Mouse (Mus musculus): ENCODE data around the gene Pcgf2.
A peak's percentile ranks its signal among the peaks of the same experiment; 100 is the strongest.
"Not testable (repeated sequence)": the region's sequence is repeated elsewhere in the genome, so short reads cannot be mapped to it uniquely, and the experiment has no call there.

Pcgf2 gene

DNA sequence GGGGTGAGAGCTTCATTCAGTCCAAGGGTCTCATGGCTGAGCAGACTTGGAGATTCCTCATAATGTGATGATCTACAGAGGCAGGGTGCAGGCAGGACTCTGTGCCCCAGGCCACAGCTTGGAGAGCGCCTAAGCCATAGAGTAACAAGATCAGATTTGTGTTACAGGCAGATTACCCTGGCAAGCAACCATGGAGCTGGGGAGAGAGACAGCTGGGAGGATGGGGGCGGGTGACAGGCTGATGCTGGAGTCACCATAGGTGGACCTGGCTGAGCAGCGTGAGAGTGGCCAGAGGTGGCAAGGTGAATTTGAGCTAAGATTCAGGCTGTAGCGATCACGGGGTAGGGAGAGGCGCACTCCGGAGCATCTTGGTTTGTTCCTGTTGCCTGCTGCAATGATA lies 32.1 kb downstream of the Pcgf2 start:
- DNase-seq: no peak

DNA sequence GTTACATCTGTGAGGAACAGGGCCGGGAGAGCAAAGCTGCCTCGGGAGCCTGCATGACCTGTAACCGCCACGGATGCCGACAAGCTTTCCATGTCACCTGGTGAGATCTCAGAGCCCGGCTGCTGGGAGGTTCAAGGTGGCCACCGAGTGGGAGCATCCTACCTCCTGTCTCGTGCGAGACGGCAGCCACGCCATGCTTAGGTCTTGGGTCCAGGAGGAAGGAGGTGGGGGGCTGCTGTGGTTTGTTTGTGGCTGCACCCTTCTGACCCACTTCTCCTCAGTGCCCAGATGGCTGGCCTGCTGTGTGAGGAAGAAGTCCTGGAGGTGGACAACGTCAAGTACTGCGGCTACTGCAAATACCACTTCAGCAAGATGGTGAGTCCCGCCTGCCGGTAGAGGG lies 33.5 kb downstream of the Pcgf2 start:
- no peak for DNase-seq

DNA sequence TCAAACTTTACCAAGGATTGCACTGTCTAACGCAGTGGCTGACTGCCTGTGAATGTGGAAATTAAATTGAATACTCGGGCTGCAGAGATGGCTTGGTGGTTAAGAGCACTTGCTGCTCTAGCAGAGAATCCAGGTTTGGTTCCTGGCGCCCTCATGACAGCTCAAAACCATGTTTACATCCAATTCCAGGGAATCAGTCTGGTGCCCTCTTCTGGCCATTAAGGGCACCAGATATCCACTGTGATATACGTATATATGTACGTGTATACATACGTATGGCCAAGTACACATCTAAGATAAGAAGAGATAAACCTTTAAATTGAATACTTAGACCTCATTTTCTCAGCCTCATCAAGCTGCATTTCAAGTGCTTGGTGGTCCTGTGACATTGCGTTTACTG lies 34.1 kb downstream of the Pcgf2 start:
- DNase-seq: no peak

DNA sequence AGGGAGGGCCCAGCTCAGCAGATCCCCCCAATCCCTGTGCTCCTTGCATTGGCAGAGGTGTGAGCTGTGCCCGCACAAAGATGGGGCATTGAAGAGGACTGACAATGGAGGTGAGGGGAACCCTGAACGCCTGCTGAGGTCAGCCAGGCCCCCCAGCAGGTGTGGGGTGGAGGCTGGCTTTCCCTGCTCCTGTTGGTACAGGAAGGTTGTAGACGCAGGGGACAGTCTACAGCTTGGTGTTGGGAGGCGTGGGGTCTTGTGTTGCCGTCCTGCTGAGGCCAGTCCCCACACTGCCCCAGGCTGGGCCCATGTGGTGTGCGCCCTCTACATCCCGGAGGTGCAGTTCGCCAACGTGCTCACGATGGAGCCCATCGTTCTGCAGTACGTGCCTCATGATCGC lies 34.9 kb downstream of the Pcgf2 start:
- no peak for DNase-seq

DNA sequence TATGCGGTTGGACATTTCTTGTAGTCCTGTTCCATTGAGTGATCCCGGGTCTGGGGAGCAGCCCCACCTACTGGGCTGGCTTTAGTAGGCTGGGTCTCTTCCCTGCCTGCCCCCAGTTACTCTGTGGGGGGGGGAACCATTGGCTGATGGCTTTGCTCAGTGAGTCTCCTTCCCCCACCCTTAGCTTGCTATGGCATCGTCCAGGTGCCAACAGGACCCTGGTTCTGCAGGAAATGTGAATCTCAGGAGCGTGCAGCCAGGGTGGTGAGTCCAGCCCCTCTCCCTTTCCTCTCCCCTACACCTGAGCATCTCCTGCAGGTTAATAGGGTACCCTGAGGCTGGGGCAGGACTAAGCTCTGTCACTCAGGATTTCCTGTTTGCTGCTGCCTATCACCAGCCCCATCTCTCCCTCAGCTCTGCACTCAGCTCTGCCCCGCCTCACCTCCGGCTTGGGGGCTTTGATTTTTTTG lies 35.5 kb downstream of the Pcgf2 start:
- no peak for DNase-seq

DNA sequence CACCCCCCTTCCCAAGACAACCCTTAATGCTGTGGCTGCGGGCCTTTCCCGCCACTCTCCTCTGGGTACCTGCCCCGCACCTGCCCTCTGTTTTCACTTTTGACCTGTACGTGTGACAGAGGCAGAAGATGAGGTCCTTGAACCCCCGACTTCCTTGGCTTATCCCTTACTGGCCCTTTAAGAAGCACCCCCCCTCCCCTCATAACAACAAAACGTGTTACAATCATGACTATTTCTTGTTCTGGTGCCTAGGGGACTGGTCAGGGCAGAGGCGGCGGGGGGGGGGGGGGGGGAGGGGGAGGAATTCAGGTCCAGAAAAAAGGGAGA lies 36.0 kb downstream of the Pcgf2 start:
- DNase-seq: peak in 1 of 2 experiments; percentile 34

DNA sequence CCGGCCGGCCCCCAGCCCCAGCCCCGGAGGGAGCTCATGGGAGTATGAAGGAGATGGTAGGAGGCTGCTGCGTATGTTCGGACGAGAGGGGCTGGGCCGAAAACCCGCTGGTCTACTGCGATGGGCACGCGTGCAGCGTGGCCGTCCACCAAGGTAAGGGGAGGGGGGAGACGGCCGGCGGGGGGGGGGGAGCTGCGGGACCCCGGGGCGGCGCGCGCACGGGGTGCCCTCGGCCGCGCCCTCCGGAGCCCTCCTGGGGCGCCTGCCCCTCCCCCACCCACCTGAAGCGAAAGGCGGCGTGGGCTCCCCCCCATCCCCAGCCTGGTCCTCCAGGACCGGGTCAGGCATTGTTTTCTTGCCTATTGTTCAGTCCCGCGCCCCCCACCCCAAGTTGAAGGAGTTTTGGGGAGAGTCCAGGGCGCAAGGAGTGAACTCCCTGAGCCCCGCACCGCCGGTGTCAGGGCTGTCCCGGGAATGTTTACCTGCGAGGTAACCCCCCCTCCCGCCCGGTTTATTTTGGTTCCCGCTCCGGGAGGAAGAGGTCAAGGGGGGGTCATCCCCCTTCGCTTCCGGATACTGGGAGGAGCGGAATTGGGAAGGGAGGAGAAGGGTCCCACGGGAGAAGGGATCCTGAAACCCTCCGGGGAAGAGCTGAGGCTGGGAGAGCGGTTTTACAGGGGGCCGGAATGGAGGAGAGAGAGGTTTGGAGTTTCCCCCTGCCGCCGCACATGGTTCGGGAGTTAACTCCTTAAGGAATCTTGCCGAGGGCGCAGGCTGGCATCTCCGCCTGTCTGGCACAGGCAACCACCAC lies 36.6 kb downstream of the Pcgf2 start:
- DNase-seq: peak in 1 of 2 experiments; percentile 51

DNA sequence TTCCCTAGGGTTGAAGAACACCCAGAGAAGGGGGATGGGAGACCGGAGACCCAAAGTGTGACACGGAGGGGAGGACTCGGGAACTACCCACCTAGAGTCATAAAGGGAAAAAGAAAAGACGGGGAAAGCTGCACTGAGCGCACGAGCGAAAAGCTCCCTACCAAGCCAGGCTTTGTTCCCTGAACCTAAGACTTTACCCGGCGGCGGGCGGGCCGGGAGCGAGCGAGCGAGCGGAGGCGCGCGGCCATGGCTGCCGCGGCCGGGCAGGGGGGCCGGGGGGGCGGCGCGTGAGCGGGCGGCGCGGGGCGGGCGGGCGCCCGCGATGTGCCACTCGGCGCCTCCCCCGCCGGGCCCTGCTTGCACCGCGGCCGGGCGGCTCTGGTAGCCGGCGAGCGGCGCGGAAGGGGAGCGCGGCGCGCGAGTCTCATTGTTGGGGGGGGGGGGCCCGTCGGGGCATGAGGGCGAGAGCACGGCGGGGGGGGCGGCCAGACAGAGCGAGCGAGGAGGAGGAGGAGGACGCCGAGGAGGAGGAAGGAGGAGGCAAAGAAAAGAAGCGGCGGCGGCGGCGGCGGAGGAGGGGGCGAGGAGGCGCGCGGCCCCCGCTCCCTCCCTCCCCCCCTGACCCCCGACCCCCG lies 37.3 kb downstream of the Pcgf2 start, which contains the start of gene Mllt6:
Mllt6 (plus strand) TSS at position 522 of the 635 bp plus-strand sequence.
- DNase-seq: peak; percentile 54 to 71

DNA sequence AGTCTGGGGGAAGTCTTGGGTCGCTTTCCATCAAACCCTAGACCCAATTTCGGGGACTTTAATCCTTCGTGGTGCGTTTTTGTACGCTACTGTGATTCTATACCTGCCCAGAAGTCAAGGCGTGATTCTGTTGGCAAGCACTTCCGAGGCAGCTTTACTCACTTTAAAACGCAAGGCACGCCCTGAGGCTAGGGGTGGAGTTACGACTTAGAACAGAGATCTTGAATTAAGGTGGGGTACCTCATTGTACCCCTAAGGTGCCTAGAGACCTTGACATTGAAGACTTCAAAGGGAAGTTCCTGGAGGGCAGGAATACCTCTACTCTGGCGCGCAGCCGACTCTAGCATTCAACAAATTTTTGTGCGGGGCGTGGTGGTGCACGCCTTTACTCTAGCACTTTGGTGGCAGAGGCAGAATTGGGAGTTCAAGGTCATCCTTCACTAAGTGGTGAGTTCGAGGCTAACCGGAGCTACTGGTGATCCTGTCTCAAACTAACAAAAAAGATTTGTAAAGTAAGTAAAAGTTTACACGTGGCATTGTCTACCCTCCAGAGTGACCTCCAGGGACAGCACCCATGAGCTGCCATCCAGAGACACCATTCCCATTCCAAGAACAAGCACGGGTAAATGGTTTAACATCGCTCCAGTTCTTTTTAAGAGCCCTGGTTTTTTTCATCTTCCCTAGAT lies 37.9 kb downstream of the Pcgf2 start:
- peak in 1 of 2 experiments; percentile 59 for DNase-seq

DNA sequence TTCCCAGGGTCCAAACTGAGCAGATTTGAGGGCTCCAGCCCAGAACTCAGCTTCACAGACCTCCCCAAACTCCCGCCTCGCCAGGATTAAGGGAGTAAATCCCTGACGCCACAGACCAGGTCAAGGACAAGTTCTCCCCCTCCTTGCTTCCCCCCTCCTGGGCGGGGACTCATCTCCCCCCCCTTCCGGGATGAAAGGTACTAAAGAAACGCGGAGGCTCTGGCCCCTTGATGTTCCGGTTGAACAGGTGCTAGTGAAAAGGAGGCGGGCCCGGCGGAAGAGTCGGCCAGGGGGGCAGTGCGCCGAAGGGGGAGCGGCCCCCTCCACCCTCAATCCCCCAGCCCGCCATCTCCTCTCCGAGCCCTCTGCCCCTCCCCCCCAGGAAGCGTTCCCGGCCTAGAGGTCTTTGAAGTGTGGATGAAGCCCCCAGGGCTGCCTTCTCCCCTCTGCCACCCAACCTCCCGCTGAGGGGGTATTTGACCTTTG lies 38.6 kb downstream of the Pcgf2 start:
- DNase-seq: peak; percentile 78 to 80

DNA sequence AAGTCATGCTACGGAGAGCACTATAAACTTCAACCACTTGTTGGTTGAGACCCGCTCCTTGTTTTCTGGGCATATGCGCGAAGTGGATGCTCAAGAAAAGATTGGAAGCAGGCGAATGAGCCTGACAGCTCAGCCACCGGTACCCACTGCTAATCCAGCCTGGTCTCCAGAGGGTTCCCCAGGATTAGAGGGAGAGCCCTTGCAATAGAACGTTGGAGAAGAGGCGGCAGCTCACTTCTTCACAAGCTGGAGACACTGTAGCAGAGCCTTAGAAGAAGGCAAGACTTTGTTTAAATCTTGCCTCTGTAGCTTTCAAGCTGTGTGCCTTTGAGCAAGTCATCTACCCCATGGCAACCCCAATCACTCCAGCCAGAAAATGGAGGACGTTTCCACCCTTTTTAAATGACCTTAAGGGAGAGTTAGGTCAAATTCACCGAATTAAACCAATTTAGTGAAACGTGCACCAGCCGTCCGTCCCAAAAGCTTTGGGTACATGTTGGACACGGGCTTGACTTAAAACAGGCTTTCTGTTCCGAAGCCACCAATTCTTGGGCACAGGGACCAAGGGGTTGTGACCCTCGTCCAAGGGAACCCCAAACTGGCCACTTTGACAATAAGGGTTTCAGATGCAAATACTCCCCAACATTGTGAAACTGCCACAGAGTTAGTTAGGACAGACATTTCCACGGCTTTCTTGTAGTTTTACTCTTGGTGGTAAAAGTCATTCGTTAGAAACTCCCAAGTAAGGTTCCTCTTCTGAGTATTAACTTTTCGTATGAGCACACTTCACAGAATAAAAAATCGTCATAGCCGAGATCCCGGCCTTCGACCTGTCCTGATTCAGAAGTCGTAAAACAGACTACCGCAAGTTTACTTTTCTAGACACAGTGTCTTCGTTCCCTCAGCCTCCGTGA lies 39.3 kb downstream of the Pcgf2 start:
- DNase-seq: peak in 1 of 2 experiments; percentile 38

DNA sequence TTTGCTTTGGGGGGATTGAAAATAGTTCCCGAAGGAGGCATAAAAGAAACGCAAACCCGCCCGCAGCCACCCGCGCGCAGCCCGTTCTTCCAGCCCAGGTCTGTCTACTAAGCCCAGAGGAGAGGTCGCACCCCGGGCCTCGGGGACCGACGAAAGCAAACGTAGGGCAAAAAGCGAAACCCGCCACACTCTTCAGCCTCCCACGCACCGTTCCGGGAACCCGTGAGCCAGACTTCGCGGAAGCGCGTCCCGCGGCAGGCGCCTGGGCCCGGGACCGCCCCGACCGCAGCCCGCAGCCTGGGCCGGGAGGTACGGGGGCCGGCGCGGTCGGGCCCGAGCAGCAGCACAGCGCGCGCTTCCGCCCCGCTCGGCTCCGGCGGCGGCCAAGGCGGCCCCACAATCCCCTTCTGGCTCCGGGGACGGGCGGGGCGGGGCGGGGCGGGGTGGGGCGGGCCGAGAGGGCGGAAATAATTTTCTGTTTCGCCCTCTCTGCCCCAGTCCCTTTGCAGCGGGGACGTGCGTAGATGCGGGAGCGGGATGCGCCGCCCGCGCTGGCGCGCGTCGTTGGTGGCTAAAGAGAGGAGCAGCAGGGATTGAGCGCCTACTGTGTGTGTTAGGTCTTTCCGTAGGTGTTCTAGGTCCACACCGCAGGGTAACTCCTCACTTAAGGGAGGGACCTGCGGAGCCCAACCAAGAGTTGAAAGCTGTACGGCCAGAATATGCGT lies 40.1 kb downstream of the Pcgf2 start:
- peak; percentile 75 to 76 for DNase-seq

DNA sequence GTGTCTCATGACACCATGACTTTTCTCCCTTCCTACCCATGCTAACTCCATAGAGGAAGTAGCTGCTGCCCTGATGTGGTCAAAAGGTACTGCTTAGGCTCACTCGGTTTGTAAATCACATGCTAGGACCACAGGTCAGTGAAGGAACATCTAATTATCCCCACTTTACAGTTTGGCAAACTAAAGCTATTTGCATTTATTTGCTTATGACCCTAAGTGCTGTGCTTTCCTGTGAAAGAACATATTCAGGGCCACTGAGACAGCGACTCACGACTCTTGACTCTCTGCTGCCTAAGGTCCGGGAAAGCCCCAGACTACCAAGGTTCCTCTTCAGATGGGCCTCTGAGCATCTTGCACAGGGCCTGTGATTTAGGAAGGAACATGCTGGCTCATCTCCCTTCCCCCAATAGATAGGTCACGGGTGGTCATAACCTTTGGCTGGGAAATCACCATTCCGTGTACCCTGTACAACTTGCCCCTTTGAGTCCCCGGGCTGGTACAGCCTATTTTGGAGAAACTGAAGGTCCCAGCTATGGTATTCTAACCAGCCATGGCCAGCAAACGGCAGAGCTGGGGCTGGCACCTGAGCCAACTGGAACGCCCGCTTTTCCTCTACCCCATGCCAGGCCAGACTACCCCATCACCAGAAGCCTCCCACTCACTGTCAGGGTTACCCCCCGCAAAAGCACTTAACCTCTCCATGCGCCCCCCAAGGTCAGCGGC lies 40.9 kb downstream of the Pcgf2 start:
- DNase-seq: peak; percentile 57

DNA sequence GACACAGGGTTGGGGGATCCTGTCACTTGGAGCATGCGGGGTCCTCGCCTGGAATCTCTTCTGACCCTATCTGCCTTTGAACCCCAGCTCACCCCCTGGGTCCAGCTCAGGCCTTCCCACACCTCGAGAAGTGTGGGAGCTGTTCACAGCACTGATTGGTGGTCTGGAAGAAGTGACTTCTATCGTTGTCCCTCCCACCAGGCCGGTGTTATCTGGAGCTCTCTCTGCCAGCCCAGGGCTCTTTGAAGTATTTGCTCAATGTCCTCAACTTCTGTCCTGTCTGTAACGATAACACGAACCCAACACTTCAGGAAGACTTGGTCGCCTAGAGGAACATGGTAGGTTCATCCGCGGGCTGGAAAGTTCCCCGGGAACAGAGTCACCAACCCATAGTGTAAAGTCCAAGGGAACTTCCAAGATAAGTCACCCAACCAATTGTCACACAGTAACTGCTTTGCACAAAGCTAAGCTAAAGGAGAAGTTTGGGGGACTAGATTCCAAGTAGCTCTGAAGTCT lies 41.5 kb downstream of the Pcgf2 start:
- DNase-seq: no peak

DNA sequence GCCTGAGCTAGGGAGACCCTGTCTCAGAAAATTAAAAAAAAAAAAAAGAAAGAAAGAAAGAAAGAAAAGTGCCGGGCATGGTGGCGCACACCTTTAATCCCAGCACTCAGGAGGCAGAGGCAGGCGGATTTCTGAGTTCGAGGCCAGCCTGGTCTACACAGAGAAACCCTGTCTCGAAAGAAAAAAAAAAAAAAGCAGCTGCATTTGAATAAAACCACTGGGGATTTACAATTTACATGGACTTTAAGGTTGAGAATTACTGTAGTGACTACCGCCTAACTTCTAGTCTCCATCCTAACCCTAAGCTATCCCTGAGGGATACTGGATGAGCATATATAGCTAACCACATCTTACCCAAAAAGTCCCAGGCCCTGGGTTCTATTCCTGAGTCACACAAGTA lies 42.3 kb downstream of the Pcgf2 start:
- DNase-seq: not testable (repeated sequence)

DNA sequence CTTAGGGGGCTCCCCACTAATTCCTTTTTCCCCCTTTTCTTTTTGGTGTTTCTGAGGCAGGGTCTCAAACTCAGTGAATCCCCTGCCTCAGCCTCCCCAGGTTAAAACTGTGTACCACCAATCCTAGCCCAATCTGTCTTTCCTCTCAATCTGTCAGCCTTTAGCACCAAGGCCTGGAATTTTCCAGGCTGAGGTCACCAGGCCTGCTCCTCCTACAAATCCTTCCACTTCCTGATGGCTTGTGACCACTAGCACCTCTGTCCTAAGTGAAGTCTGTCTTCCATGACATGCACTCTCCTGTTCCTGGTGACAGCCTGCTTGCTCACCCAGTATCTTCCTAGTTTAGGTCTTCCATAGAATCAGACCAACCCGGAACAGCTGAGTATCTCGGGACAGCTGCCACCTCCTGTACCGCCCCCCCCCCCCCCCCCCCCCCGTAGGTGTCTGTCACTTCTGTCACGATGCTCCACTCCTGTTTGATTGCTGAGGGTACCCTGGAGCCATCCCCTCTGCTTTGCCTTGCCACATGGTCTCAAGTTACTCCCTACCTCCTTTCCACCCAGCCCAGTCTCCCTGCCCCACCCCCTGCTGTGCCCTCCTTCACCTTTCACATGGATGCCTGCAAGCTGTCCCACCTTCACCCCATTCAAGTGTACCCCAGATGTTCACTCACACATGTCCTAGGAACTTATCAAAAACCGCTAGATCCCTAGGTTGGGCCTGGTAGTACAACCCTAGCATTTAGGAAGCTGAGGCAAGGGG lies 42.9 kb downstream of the Pcgf2 start:
- DNase-seq: no peak

DNA sequence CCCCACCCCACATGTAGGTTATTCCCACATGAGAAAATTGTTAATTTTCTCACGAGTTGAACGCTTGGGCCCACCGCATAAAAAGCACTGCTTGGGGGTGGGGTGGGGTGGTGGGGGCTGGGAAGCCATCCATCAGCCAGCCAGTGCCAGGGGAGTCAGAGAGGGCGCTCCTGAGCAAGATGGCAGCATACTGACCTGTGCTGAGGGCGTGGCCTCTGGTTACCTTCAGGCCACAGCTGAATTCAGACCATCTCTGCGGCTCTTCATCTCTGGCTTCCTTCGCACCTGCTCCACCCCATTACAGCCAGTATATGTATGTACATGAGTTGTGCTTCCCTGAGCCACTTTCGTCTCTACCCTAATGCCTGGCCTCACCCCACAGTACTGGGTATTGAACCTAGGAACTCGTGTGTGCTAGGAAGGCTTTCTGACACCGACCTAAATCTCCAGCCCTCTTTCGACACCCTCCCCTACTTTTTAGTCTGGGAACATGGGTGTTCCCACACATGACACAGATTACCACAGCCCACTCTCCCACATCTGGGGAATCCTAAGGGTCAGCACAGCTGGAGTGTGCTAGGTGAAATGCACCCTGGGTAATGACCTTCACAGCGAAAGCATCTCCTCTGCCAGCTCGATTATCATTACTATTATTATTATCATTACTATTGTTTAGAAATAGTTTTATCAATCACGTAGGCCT lies 43.9 kb downstream of the Pcgf2 start:
- DNase-seq: no peak

DNA sequence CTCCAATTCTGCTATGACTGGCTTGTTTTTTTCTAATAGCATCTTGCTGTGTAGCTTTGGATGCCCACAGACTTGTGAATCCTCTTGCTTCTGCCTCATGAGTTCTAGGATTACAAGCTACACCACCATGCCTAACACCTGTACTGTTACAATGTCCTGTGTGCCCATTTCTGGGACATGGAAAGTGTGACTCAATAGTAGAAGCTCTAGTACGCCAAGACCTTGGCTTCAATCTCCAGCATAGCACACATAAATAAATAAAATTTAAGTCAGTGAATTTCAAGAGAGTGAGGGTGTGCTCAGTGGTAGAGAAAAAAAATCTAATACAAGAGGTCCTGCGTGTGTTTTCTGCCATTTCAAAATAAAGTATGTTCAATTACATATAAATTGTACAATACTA lies 46.1 kb downstream of the Pcgf2 start:
- DNase-seq: no peak

DNA sequence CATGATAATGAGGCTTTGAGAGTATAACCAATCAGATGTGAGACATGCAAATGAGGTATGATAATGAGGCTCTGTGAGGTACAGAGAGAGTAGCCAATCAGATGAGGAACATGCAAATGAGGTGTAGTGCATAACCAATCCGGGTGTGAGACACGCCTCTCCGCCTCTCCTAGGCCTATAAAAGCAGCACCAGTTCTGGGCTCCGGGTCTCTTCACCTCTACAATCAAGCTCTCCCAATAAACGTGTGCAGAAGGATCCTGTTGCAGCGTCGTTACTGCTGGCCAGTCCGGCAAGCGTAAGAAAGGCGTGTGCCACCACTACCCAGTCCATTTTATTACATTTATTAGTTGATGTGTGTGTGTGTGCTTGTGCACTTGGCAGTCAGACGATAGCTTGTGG lies 46.9 kb downstream of the Pcgf2 start:
- DNase-seq: not testable (repeated sequence)
